In genomic region chr4:123748726-123749415, GRCm38 (mm10) we compare ENCODE assay signal across 8 mouse cellular contexts. TPM values are rescaled to one million over a fixed set of nuclear protein-coding genes. Genes with fewer than 3 reads are reported as not detected.
DNase-seq lines count a peak whose midpoint lies in the region; ATAC-seq and TF ChIP-seq lines count a peak whose summit lies in the region.

No protein-coding gene starts in this region.

- no peaks in the 10 kb centered on the region for H3K36me3 ChIP-seq in heart, embryonic 16.5 days (ENCODE audit: control insufficient read depth, insufficient read depth)
- no peaks in the 10 kb centered on the region for H3K36me3 ChIP-seq in ES-E14 (ENCODE audit: control insufficient read depth, insufficient read depth, low read length, poor library complexity, severe bottlenecking)
- no peaks in the 10 kb centered on the region for H3K36me3 ChIP-seq in forebrain, embryonic 16.5 days (ENCODE audit: control insufficient read depth, insufficient read depth)
- 0 out of 2 replicates have a peak, but pooled peaks cover 7% of the 10 kb centered on the region for H3K36me3 ChIP-seq in midbrain, embryonic 10.5 days

- no peaks in the 10 kb centered on the region for H3K27me3 ChIP-seq in heart, embryonic 16.5 days (ENCODE audit: control insufficient read depth, insufficient read depth, low read length)
- no peaks in the 10 kb centered on the region for H3K27me3 ChIP-seq in forebrain, embryonic 16.5 days (replicated peaks; ENCODE audit: control insufficient read depth, insufficient read depth, low read length)
- peaks cover 5% of the 10 kb centered on the region for H3K27me3 ChIP-seq in midbrain, embryonic 10.5 days (ENCODE audit: low read depth, poor library complexity, severe bottlenecking)

- peak overlapping the region; percentile 89 for H3K4me2 ChIP-seq in heart, embryonic 16.5 days (ENCODE audit: low read depth, low read length)
- H3K4me2 ChIP-seq in forebrain, embryonic 16.5 days (ENCODE audit: low read length), result peak overlapping the region; percentile 66

- peak overlapping the region; percentile 32 for H3K27ac ChIP-seq in heart, embryonic 16.5 days (ENCODE audit: low read length)
- H3K27ac ChIP-seq in ES-E14 (ENCODE audit: insufficient read depth, low read depth, low read length, poor library complexity, severe bottlenecking), result no peak overlapping the region
- no peak overlapping the region for H3K27ac ChIP-seq in forebrain, embryonic 16.5 days (ENCODE audit: low read length)
- H3K27ac ChIP-seq in midbrain, embryonic 10.5 days (replicated peaks), result peak overlapping the region; percentile 92

- H3K4me3 ChIP-seq in heart, embryonic 16.5 days (ENCODE audit: low read length), result peak overlapping the region; percentile 90
- H3K4me3 ChIP-seq in ES-E14 (ENCODE audit: insufficient read depth in 1 of 2, low read depth in 1 of 2, low read length in 2 of 2, poor library complexity in 1 of 2, severe bottlenecking in 1 of 2), result peak overlapping the region; percentile 83 to 89
- H3K4me3 ChIP-seq in forebrain, embryonic 16.5 days (replicated peaks; ENCODE audit: low read length), result peak overlapping the region; percentile 100
- H3K4me3 ChIP-seq in midbrain, embryonic 10.5 days, result peak overlapping the region; percentile 83

- no peak for ATAC-seq in heart, embryonic 16.5 days (replicated peaks; ENCODE audit: extremely low read depth, insufficient read depth, low FRiP score)
- ATAC-seq in forebrain, embryonic 16.5 days, result no peak

- H3K9me3 ChIP-seq in heart, embryonic 16.5 days (replicated peaks; ENCODE audit: control insufficient read depth, low read length), result no peaks in the 10 kb centered on the region
- no peaks in the 10 kb centered on the region for H3K9me3 ChIP-seq in ES-E14 (ENCODE audit: control insufficient read depth, insufficient read depth, low read depth, low read length)
- H3K9me3 ChIP-seq in forebrain, embryonic 16.5 days (ENCODE audit: control insufficient read depth, low read length), result no peaks in the 10 kb centered on the region
- H3K9me3 ChIP-seq in midbrain, embryonic 10.5 days (replicated peaks), result no peaks in the 10 kb centered on the region

- H3K9ac ChIP-seq in heart, embryonic 16.5 days (ENCODE audit: low read length), result peak overlapping the region; percentile 91
- H3K9ac ChIP-seq in ES-E14 (ENCODE audit: insufficient read depth, low read depth, low read length, poor library complexity, severe bottlenecking), result no peak overlapping the region
- peak overlapping the region; percentile 87 for H3K9ac ChIP-seq in forebrain, embryonic 16.5 days (replicated peaks; ENCODE audit: low read depth, low read length)

- no peak for DNase-seq in heart, adult 18-20 months
- no peak for DNase-seq in ES-E14 (ENCODE audit: low read depth, low spot score)
- DNase-seq in midbrain, embryonic 10.5 days (ENCODE audit: low spot score), result no peak
- DNase-seq in adrenal gland, postnatal 10 days, result no peak
- DNase-seq in adrenal gland, postnatal 25 days, result no peak
- no peak for DNase-seq in left cerebral cortex, adult 18-20 months (ENCODE audit: low spot score in 2 of 2)

- H3K4me1 ChIP-seq in heart, embryonic 16.5 days (ENCODE audit: control insufficient read depth, insufficient read depth, low read length), result peaks cover 15% of the 10 kb centered on the region
- peaks cover 6 to 9% of the 10 kb centered on the region in 2 experiments for H3K4me1 ChIP-seq in ES-E14 (ENCODE audit: control insufficient read depth in 2 of 2, insufficient read depth in 2 of 2, low read length in 2 of 2, poor library complexity in 1 of 2)
- H3K4me1 ChIP-seq in forebrain, embryonic 16.5 days (replicated peaks; ENCODE audit: control insufficient read depth, insufficient read depth, low read length), result peaks cover 19% of the 10 kb centered on the region
- peaks cover 18% of the 10 kb centered on the region for H3K4me1 ChIP-seq in midbrain, embryonic 10.5 days

- WGBS in heart, embryonic 16.5 days, result 12% methylated on average over 10 of the region's 10 CpGs
- 13% methylated on average over 10 of the region's 10 CpGs for WGBS in forebrain, embryonic 16.5 days
- 28% methylated on average over 10 of the region's 10 CpGs for WGBS in midbrain, embryonic 10.5 days

- in situ Hi-C loops in ES-E14 (cut with MboI; ENCODE audit: low sequenced_read_pairs in 2 of 2, unreplicated experiment in 2 of 2), result no loop called here

TF ChIP-seq in ES-E14, 5 proteins besides CTCF, POLR2A, EP300 and RAD21:
- TF ChIP-seq HCFC1 (IDR thresholded peaks at IDR 0.05; ENCODE audit: borderline replicate concordance, insufficient read depth, low read length), result no peak
- no peak for TF ChIP-seq ZNF384 (IDR thresholded peaks at IDR 0.05; ENCODE audit: low read depth, low read length)
- no peak for TF ChIP-seq ZC3H11A (IDR thresholded peaks at IDR 0.05; ENCODE audit: borderline replicate concordance, low read depth, low read length)
- no peak for TF ChIP-seq MAFK (IDR thresholded peaks at IDR 0.05; ENCODE audit: insufficient read depth, low read depth, low read length)
- no peak for TF ChIP-seq CHD2 (IDR thresholded peaks at IDR 0.05; ENCODE audit: low read depth, low read length)

RNA-seq across cellular contexts. Expression of gene Akirin1, which starts 1.3 kb away (rescaled TPM):
- 44.3 and 48.8 TPM in 2 replicates for polyA plus RNA-seq in heart, embryonic 16.5 days (2015; fragmentation: Nextera tagmentation; extraction: Ambion mirVana)
- 10 to 100 TPM; 24.1 to 25.3 TPM for total RNA-seq in heart, adult 18-20 months (2021)
- total RNA-seq in ES-E14 (2012; rRNA removed), result 30.8 and 32.1 TPM in 2 replicates
- polyA plus RNA-seq in forebrain, embryonic 16.5 days (2015; fragmentation: Nextera tagmentation; extraction: Ambion mirVana), result 74.1 and 74.6 TPM in 2 replicates
- polyA plus RNA-seq in midbrain, embryonic 10.5 days (2016; fragmentation: Nextera tagmentation; extraction: Ambion mirVana), result 70.1 and 73.4 TPM in 2 replicates
- 10 to 100 TPM; 42.3 to 50.1 TPM for total RNA-seq in adrenal gland, postnatal 10 days (2021)
- total RNA-seq in adrenal gland, postnatal 25 days (2021), result 59.0 and 68.9 TPM in 2 replicates
- total RNA-seq in left cerebral cortex, adult 18-20 months (2021), result 10 to 100 TPM; 60.7 to 66.4 TPM

RNA-seq across cellular contexts. Expression of gene Ndufs5, which starts 30.9 kb away (rescaled TPM):
- 519 and 560 TPM in 2 replicates for polyA plus RNA-seq in heart, embryonic 16.5 days (2015; fragmentation: Nextera tagmentation; extraction: Ambion mirVana)
- total RNA-seq in heart, adult 18-20 months (2021), result 100 to 1,000 TPM; 457 to 469 TPM
- total RNA-seq in ES-E14 (2012; rRNA removed), result 72.8 and 92.9 TPM in 2 replicates
- polyA plus RNA-seq in forebrain, embryonic 16.5 days (2015; fragmentation: Nextera tagmentation; extraction: Ambion mirVana), result 348 and 362 TPM in 2 replicates
- polyA plus RNA-seq in midbrain, embryonic 10.5 days (2016; fragmentation: Nextera tagmentation; extraction: Ambion mirVana), result 328 and 330 TPM in 2 replicates
- total RNA-seq in adrenal gland, postnatal 10 days (2021), result 100 to 1,000 TPM; 371 to 393 TPM
- total RNA-seq in adrenal gland, postnatal 25 days (2021), result 222 and 237 TPM in 2 replicates
- total RNA-seq in left cerebral cortex, adult 18-20 months (2021), result 100 to 1,000 TPM; 183 to 205 TPM

RNA-seq across cellular contexts. Expression of gene Rhbdl2, which starts 38.8 kb away (rescaled TPM):
- 3.4 and 4.1 TPM in 2 replicates for polyA plus RNA-seq in heart, embryonic 16.5 days (2015; fragmentation: Nextera tagmentation; extraction: Ambion mirVana)
- total RNA-seq in heart, adult 18-20 months (2021), result not detected
- total RNA-seq in ES-E14 (2012; rRNA removed), result 2.7 and 4.8 TPM in 2 replicates
- 1.1 and 1.4 TPM in 2 replicates for polyA plus RNA-seq in forebrain, embryonic 16.5 days (2015; fragmentation: Nextera tagmentation; extraction: Ambion mirVana)
- polyA plus RNA-seq in midbrain, embryonic 10.5 days (2016; fragmentation: Nextera tagmentation; extraction: Ambion mirVana), result 0.11 and 0.72 TPM in 2 replicates
- total RNA-seq in adrenal gland, postnatal 10 days (2021), result 1 to 10 TPM; 1.3 to 2.3 TPM
- total RNA-seq in adrenal gland, postnatal 25 days (2021), result 0.71 and 1.1 TPM in 2 replicates
- under 1 TPM in 1 of 2 experiments, not detected in 1; 0.40 TPM for total RNA-seq in left cerebral cortex, adult 18-20 months (2021)

Comparison
In these comparisons a context has a peak if more than half of its experiments do, and no peak if none do; other contexts are left out.
1. H3K27ac ChIP-seq: peak in heart, embryonic 16.5 days (single experiment) and midbrain, embryonic 10.5 days (single experiment); none in ES-E14 (single experiment) and forebrain, embryonic 16.5 days (single experiment).
2. Peak in every context shown above with its lines, with median percentiles within 50 percentile points of each other: H3K4me3 ChIP-seq.